Comparison of ENCODE assay signal across 35 mouse cellular contexts in genomic region chr19:40386916-40387315, GRCm38 (mm10).
"Had no signal": no experiment of that assay in that cellular context is flagged by ENCODE, and none has a peak within 500 bp of the region (broad histone marks: within the 10 kb centered on the region; RNA-seq: fewer than 3 reads in every experiment).

No protein-coding gene starts in this region.

- H3K36me3 ChIP-seq: hindbrain, embryonic 10.5 days; intestine, embryonic 15.5 days had no signal

- H3K4me1 ChIP-seq: hindbrain, embryonic 12.5 days; hindbrain, embryonic 15.5 days; kidney, embryonic 15.5 days had no signal

- H3K27ac ChIP-seq: heart, embryonic 13.5 days; heart, embryonic 15.5 days; hindbrain, embryonic 10.5 days; hindbrain, embryonic 12.5 days; hindbrain, embryonic 13.5 days; hindbrain, embryonic 14.5 days; hindbrain, embryonic 15.5 days; hindbrain, postnatal 0 days; intestine, embryonic 15.5 days; kidney, embryonic 15.5 days; kidney, postnatal 0 days; layer of hippocampus, adult 2 months; left cerebral cortex, adult 2 months had no signal

- H3K9me3 ChIP-seq: heart, embryonic 12.5 days; heart, embryonic 13.5 days; heart, embryonic 15.5 days; hindbrain, embryonic 10.5 days; hindbrain, embryonic 12.5 days; hindbrain, embryonic 13.5 days; hindbrain, embryonic 15.5 days; intestine, embryonic 15.5 days; kidney, embryonic 15.5 days had no signal

- H3K27me3 ChIP-seq: heart, embryonic 12.5 days; heart, embryonic 13.5 days; heart, embryonic 15.5 days; hindbrain, embryonic 12.5 days; hindbrain, embryonic 13.5 days; hindbrain, embryonic 15.5 days; intestine, embryonic 15.5 days; kidney, embryonic 15.5 days had no signal

- ATAC-seq: hindbrain, embryonic 16.5 days; hindbrain, postnatal 0 days; inflammation-experienced regulatory T-cells, adult 6 months; intestine, embryonic 15.5 days; intestine, embryonic 16.5 days; intestine, postnatal 0 days had no signal

- H3K4me3 ChIP-seq: heart, embryonic 12.5 days; heart, embryonic 13.5 days; heart, embryonic 15.5 days; hindbrain, embryonic 10.5 days; hindbrain, embryonic 12.5 days; hindbrain, embryonic 13.5 days; hindbrain, embryonic 15.5 days; intestine, embryonic 15.5 days; kidney, embryonic 15.5 days; layer of hippocampus, adult 2 months; left cerebral cortex, adult 2 months had no signal

- H3K9ac ChIP-seq: heart, embryonic 12.5 days; heart, embryonic 13.5 days; heart, embryonic 15.5 days; hindbrain, embryonic 12.5 days; hindbrain, embryonic 13.5 days; hindbrain, embryonic 14.5 days; hindbrain, embryonic 15.5 days; intestine, embryonic 15.5 days; kidney, embryonic 15.5 days had no signal

- DNase-seq: heart, postnatal 10 days; heart, postnatal 14 days; heart, postnatal 36 days; heart, postnatal 4 days; kidney, adult 11 months; kidney, adult 18-20 months; kidney, adult 2 months; kidney, adult 8-10 months; kidney, adult 9 months; kidney, postnatal 10 days; kidney, postnatal 14 days; kidney, postnatal 25 days; kidney, postnatal 36 days; kidney, postnatal 4 days; layer of hippocampus, adult 9-11 months; layer of hippocampus, postnatal 36 days had no signal

- H3K4me2 ChIP-seq: heart, embryonic 11.5 days; heart, embryonic 12.5 days; heart, embryonic 13.5 days; heart, embryonic 15.5 days; hindbrain, embryonic 12.5 days; hindbrain, embryonic 13.5 days; hindbrain, embryonic 14.5 days; hindbrain, embryonic 15.5 days; intestine, embryonic 15.5 days; kidney, embryonic 15.5 days had no signal
